Mouse (Mus musculus) thymus, postnatal 36 days (tissue): ENCODE measurements around the gene Nav2.

Source experiments
- DNase-seq, 2 experiments: peaks; one replicate each; pipeline ENCODE4 v3.0.0; 2022; ENCODE audit warnings: mixed read lengths in 2 of 2

Nav2 gene

DNA sequence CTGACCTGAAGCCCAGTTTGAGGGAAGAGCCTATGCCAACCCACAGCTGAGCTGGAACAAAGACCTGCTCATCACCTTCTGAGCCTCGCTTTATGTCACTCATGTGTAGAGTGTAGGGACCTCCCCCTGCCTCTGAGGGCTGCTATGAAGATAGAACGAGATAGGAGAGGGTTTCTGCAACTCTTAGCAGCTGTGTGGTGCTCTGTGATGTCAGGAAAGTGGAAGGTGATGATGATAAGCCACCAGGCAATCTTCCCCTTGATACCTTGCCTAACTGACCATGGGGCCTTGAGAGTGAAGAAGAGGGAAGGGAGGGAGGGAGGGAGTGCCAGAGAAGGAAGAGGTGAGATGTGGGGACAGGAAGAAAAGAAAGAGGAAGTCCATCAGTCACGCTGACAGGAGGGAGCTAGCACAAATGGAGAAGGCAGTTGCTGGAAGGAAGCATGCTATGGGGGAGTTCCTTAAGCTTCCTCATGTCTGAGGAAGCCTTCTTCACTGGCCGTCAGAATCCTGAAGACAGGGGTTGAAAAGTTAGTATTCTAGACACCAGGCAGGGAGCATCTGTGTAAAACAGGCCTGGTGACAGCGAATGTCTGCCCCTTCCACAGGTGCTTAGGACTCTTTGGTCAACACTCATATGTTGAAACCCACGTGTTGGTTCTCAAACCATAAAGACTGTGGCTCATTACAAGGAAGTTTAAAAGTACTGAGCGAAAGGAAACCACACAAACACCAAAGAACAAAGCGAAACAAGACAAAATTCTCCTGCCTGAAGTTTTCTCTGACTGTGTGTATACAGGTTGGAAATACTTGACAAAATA lies at the start of gene Nav2:
Gene Nav2, plus strand, starts transcription at position 196 of the 821 bp plus-strand sequence.
- peak in 1 of 2 experiments; percentile 27 for DNase-seq

DNA sequence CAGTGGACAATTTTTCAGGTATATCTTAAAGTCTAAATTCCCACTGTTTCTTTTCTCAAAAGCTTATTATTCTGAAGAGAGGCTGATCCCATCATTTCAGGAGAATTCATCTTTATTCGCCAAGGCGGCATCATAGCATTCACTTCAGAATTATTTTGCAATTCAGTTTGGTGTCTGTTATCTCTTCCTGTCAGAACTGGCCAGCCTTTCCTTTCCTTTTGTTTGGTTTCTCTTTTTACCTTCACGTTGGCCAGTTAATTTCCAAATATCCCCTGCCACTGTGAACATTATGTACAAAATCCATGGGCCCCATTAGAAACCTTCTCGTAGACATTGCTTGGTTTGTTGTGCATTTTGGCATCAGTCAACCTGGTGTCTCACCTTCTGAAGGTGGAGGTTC lies 49.2 kb upstream of the Nav2 start:
- DNase-seq = no peak

DNA sequence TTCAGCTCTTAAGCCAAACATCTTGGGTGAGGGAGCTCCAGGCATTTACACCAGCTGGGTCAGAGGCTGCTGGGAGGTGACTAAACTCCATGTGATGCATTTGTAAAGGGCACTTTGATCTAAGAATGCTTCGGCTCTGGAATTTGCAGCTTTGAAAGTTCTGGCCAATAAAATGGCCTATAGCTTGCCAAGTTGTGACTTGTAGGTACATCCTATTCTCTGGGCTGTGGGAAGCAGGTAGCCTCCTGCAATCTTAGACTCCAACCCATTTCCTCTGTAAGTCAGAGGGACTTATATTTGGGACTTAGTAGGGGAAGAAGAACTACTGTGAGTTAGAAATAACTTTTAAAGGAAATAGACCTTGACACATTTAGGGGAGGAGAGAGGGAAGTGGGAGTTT lies 47.6 kb upstream of the Nav2 start:
- no peak for DNase-seq

DNA sequence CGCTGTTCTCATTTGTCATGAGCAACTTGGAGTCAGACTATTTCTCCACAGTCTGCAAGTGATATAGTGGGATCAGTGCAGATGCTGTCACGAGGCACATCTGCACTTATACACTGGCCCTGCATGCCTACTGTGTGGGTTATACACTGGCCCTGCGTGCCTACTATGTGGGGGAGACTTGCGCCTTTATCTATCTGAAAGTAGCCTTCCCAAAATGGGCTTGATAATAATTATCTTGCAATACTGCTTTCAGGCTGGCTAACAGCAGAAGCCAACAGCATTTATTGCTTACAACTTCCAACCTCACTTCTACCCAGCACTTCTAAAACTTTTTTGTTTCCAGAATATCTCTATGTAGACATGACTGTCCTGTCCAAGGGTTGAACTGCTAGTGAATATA lies 46.7 kb upstream of the Nav2 start:
- DNase-seq = no peak

DNA sequence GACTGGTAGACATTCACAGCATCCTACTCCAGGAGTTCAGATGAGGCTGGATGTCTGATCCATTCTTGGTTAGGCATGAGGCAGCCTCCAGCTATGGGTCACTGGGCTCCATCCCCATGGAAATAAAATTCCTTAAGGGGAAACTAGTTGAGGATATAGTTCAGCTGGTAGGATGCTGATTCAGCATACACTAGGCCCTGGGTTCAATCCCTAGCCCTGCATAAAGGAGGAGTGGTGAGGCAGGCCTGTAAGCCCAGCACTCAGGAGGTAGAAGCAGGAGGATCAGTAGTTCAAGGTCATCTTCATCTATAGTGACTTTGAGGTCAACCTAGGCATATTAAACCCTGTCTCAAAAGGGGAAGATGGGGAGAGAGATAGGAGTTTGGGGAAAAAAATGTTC lies 44.3 kb upstream of the Nav2 start:
- no peak for DNase-seq

DNA sequence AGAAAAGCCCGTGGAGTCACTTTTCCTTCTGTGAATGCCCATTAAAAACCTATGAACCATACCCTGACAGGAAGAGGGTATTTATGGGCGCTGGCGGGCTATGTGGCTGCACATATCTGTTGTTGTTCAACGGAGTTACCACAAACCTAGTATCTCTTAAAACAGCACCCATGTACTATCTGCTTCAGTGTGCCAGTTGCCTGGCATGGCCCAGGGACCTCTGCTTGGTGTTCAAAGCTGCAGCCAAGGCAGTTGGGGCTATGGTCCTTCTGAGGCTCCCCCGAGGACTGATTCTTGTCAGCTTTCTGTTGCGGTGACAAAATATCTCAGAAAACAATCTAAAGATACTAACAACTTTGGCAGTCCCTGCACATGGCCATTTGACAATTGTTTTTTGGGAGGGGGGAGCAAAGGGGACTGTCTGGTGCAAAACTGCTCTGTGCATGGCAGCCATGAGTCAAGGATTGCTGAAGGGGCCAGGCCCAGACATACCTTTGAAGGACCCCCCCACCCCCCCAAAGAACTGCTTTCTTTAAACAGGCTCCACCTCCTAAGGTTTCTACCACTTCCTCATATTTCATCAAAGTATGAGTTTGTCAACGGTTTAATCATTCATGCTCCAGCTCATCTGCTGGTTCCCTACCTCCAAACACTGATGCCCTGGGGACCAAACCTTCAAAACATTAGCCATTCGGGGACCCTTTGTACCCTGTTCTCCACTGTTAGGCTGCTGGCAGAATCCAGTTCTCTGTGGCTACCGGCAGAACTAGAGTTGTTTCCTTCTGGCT lies 43.7 kb upstream of the Nav2 start:
- DNase-seq = no peak

DNA sequence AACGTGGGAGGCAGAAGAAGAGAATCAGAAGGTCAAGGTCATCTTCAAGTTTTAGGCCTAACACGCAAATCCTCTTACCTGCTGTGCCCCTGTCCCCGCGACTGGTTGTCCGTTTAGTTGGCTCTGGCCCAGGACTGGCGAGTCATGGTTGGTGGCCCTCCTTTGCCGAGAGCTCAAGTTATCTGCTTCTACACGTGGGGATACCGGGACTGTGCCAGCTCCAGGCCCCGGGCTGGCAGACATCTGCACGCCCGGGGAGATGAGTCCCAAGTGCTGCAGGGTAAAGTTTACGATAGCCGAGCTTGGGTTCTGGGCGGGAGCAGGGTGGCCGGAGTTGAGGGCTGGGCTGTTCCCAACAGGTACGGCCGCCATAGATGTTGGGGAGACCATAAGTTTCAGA lies 40.9 kb upstream of the Nav2 start:
- DNase-seq = no peak

DNA sequence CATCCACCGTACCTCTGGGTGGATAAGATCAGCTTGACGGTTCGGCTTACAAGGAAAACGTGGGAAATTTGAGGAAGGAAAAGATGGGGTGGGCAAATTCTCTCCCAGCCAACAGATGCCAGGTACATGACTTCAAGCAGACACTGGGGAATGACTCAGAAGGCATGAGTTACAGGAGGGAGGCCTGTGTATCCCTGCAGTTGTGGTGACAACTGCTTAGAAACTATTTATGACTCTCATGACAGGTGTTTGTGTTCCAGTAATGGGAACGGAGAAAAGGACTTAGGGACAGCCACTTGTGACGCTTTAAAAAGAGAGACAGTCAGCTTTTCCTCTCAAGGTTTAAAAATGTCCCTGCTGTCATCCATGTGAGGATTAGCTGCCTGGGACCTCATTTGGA lies 38.4 kb upstream of the Nav2 start:
- DNase-seq = no peak

DNA sequence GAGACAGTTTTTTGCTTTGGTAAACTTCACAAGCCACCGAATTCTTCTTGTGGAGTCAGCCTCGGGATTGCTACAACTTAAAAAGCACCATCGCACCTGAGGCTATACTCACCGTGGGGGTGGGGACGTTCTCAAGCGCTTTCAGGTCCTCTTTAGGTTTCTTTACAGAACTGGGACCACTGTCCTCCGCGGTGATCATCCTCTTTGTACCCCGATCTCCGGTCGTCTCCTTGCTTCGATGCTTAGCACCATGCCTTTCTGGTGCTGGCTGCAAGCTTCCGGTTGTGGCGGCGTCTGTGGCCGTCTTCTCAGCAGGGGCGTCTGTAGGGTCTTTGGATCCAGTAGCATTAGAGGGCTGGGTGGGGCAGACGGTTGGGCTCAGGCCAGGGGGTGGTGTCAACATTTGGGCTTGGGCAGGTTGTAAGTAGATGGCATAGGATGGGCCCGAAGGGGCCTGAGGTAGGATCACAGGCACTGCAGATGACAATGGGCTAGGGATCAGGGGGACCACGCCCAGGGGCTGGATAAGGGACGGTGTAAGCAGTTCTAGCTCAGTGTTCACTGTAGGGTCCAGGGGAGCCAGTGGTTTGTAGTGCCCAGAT lies 37.8 kb upstream of the Nav2 start:
- no peak for DNase-seq

DNA sequence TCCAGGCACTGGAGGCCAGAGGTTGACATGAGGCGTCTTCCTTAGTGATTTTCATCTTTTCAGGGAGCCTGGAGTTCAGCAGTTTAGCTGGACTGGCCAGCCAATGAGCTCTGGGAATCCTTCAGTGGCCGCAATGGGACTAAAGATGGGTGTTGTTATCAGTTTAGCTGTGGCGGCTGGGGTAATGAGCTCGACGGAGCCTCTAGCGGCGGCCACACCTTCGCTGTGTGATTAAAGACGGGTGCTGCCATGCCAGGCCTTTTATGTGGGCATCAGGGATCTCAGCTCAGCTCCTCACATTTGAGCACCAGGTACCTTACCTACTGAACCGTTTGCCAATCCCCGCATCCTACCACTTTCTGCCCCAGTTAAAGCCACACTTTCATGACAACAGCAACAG lies 37.2 kb upstream of the Nav2 start:
- DNase-seq = no peak

DNA sequence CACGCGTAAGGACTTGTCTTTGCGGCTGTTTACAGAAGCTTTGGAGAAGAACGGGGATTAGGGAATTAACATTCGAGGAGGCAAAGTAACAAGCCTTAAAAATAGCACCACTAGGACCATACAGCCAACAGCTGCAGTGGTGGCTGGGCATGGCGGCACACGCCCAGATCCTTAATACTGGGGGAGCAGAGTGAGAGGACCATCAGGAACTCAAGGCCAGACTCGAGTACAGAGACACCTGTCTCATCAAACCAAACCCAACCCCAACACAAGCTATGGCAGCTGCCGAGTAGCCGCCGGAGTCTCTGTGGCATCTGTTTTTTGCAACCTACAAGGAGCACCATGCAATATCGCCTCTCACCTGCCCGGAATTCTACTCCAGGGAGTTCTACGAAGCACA lies 33.4 kb upstream of the Nav2 start:
- DNase-seq = no peak

DNA sequence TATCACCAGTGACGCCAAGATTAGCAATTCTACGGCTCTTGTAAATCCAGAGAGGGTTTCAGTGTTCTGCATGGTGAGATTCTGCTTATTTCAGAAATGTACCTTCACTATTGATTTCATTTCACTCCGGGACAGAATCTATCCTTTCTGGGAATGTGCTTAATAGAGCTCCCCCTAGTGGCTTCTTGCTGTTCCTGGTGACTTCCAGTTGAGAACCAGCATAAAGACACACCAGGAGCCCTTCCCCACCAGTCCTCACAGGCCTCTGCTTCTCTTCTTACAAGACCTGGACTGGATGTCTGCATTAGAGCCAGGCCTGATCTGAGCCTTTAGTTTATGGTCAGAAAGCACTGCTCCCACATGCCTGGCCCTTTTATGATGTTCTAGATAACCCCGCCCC lies 32.0 kb upstream of the Nav2 start:
- no peak for DNase-seq

DNA sequence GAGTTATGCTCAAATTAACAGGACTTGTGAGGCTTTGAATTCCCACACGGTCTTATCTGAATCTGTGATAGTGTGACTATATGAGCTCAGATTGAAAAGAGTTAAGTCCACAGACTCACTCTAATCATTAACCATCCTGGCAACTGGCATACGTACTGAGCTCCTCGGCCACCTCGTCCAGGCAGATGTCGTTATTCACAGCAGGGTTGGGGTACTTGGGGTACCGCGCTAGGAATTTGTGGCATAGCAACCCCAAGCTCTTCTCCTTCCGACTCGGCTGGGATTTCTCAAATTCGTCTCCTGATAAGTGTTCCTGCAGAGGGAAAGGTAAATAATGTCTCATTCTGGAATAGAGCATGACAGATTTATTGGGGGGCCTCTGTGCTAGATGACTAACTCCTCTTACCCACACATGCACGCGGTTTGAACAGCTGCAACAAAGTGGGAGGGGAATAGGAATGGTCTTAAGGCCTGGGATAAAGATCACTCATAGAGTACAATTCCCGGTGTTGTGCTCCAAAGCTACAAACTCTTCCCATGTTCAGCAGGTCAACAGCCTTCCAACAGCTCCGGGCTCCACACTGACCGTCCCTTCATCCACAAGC lies 30.6 kb upstream of the Nav2 start:
- DNase-seq = no peak

DNA sequence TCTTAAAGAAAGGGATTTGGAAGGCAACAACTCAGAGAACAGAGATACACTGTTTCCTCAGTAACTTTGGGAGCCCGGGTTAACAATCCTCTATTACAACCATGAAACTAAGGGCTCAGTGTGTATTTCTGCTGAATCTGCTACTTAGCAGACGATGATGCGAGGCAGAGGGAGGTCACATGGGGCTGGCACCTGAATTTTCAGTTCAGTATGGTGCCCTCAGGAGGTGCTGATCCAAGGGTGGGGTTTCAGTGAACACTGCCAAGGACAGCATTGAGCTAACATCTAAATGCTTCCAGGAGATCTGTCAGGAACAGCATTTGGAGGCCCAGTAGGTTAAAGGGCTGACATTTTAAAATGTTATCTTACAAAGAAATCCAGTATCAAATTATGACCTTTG lies 28.9 kb upstream of the Nav2 start:
- no peak for DNase-seq

DNA sequence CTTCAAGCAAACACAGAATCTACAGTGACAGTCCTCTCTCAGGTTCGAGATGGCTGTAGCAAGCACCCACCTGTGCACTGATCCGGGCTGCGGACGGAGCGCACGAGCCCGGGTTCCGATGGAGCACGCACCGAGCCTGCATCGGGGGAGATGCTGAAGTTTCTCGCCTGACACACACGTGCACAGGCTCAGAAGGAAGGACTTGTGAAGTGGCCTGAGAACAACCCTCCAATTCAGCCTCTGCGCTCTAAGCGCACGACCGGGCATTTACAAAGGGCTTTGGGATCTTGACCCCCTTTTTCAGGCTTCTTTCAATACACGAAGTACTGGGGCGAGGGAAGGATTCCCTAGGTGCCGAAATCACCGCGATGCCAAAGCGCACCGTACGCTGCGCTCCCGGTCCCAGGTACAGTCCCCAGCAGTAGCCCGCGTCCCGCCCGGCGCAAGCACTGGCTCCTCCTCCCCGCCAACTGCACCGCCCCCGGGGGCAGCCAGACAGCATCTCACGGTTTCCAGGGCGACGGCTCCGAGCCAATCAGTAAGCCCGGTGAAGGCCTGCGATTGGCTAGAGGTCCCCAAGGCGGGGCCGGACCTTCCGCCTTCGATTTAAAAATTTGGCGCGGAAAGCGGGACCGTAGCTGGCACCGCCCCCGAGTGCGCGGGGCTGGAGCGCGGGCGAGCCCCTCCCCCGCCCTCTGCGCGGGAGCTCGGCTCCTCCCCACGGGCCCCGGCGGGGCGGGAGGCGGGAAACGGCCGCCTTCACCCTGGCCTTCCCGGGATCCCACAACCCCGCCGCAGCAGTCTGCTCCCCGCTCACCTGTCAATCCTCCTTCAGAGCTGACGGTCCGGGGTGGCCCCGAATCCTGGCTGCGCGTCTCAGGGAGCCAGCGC lies 27.7 kb upstream of the Nav2 start:
- peak; percentile 95 to 97 for DNase-seq

DNA sequence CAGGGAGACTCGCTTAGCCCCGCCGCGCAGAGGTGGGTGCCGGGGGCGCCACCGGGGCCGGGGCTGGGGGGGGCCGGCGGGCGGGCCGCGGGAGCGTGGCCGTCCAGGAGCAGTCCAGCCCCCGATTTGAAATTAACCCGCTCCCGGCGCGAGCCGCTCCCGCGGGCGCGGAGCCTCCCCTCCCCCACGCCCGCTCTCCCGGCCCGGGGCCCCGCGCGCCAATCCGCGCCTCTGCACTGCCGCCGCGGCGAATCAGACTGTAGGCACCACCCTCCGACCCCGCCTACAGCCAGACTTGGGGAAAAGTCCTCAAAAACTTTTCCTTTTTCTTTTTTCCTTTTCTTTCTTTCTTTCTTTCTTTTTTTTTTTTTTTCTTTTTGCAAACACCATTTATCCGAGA lies 27.0 kb upstream of the Nav2 start, which contains the start of gene E2f8:
Gene E2f8, minus strand, starts transcription at position 111 of the 400 bp plus-strand sequence.
- peak; percentile 74 to 82 for DNase-seq

DNA sequence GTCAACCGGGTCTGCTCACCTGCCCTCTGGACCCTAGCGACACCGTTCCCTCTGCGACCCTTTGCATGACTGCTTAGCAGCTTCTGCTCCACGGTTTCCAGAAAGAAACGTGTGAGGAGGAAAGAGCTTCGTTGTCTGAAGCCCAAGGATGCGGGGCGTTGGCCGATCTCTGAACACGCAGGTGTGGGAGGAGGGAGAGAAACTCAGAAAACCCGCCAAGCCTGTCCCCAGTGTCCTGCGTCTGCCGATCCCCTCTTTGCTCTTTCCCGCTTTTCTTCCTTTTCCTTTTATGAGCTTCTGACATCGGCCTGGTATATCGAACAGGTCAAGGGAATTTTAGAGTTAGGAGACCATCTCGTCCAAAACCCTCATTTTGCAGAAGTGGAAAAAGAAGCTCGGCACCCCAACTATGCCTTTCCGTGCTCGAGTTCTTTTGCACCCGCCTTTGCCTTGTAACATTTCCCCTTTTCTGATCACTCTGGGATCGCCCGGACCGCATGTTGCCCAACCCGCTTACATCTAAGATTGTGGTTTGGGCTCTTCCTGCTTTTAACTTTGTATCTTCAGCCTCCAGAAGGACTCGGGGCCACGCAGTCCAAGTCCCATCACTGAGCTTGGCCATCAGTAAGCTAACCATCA lies 26.4 kb upstream of the Nav2 start:
- DNase-seq = peak; percentile 21 to 43

DNA sequence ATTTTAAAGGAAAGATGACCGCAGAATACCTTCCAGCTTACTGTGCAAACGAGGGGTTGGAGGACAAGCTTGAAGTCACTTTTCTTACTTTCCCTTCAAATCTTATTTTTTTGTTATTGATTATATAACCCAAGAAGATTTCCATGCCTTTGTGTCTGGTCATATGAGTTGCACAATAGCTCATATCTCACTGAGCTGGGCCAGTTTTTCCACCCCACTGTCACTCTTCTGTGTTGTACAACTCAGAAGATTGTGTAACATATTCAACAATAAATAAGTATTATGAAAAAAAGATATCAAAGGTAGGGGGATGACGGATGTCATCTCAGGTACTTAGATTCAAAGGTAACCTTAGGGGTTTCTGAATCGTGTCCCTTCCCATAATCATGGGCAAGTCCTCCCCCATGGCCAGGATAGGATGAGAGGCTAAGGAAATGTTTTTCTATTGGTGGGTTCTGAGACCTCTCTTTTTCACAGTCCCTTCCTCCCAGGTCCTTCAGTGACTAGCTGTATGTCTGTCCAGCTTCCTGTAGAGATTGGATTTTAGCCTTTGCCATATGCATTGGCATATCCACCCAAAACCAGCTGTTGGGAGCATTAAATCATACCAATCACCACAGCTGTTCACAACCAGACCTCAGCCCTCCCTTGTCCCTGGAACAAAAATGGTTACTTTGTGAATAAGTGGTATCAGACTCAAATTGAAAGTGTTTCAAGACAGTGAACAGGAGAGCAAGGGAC lies 24.8 kb upstream of the Nav2 start:
- no peak for DNase-seq

DNA sequence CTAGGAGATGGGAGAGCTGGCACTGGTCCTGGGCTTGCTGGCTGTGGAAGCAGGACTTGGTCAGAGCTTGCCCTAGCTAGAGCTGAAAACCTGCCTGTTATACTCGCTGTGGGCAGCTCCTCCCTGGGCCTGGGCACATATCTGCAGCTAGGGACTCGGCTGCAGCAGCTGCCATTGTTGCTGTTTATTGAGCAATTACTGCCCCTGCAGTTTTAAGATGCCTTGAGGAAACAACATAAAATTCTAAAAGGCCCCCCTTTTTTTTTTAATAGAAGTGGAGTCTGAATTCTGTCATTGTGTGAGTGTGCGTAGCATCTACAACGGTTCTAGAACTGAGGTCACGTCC lies 24.3 kb upstream of the Nav2 start:
- no peak for DNase-seq

DNA sequence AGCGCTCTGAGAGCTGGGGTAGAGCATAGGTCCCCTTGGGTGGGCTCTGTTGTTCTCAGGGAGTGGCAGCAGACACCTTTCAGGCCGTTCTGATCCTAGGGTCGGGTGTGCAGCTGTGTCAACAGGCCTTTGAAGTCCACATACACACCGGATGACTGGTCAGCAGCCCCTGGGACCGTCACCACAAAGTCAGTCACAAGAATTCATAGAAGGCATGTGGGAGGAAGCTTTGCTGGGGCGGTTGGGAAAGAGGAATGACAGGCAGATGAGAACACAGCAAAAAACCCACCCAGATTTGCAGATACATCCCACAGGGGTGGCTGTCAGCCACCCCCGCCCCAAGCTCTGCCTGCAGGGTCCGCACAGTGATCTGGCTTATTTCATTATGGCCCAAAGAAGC lies 20.5 kb upstream of the Nav2 start:
- DNase-seq = no peak

DNA sequence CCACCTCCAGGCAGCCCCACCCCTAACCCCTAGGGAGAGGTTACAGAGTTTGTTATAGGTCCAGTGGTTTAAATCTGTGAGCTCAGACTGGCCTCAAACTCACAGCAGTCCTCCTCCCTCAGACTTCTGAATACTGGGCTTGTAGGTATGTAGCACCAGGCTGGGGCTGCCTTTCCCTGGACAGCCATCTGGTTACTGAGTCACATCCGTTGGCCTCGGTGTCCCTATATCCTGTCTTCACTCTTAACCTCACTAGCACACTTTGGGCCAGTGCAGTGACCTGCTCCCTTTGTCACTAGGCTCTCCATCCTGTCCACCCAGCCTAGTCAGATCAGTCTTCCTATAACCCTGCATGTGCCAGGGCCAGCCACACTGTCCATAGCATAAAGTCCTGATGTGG lies 19.8 kb upstream of the Nav2 start:
- DNase-seq = no peak
